Mouse (Mus musculus) embryonic facial prominence, embryonic 10.5 days (tissue): ENCODE measurements around the gene Rarg. TPM values are rescaled to one million over a fixed set of nuclear protein-coding genes. Genes with fewer than 3 reads are reported as not detected.

ENCODE experiments used
- DNase-seq: peaks from one replicate; pipeline ENCODE4 v3.0.0-alpha.2; 2017; ENCODE audit warnings: low spot score
- H3K27ac ChIP-seq: fragments of 300-500 bp; sonication (generic); replicated peaks from 2 replicates; pipeline ENCODE4 v1.5.1; 2016; ENCODE audit warnings: mild to moderate bottlenecking
- H3K27me3 ChIP-seq: fragments of 300-500 bp; sonication (generic); replicated peaks from 2 replicates; pipeline ENCODE4 v1.6.1; 2016; ENCODE audit warnings: low read depth, mild to moderate bottlenecking; ENCODE audit not compliant: poor library complexity, severe bottlenecking
- H3K36me3 ChIP-seq: fragments of 300-500 bp; sonication (generic); replicated peaks from 2 replicates; pipeline ENCODE4 v1.6.1; 2016; ENCODE audit warnings: mild to moderate bottlenecking, moderate library complexity
- H3K4me1 ChIP-seq: fragments of 300-500 bp; sonication (generic); 2 replicates; pipeline ENCODE4 v1.6.1; 2016
- H3K4me3 ChIP-seq: fragments of 300-500 bp; sonication (generic); 2 replicates; pipeline ENCODE4 v1.5.1; 2016; ENCODE audit warnings: mild to moderate bottlenecking, moderate library complexity
- H3K9me3 ChIP-seq: fragments of 300-500 bp; sonication (generic); 2 replicates; pipeline ENCODE4 v1.6.1; 2016; ENCODE audit warnings: mild to moderate bottlenecking
- WGBS: fragments of 180-500 bp; shearing (Covaris S2); methylation state at CpG from one replicate; pipeline ENCODE4 v1.1.7; 2016; 5-methylcytosine and 5-hydroxymethylcytosine counted together
- polyA plus RNA-seq: library from polyadenylated mRNA; unstranded; fragments of >200 nt; fragmentation: Nextera tagmentation; extraction: Ambion mirVana; gene quantifications from 2 replicates; pipeline ENCODE4 v1.2.1, GENCODE M21; 2016

Gene Rarg
- polyA plus RNA-seq, 1 experiment from 2014 or later = 90.2 TPM

DNA sequence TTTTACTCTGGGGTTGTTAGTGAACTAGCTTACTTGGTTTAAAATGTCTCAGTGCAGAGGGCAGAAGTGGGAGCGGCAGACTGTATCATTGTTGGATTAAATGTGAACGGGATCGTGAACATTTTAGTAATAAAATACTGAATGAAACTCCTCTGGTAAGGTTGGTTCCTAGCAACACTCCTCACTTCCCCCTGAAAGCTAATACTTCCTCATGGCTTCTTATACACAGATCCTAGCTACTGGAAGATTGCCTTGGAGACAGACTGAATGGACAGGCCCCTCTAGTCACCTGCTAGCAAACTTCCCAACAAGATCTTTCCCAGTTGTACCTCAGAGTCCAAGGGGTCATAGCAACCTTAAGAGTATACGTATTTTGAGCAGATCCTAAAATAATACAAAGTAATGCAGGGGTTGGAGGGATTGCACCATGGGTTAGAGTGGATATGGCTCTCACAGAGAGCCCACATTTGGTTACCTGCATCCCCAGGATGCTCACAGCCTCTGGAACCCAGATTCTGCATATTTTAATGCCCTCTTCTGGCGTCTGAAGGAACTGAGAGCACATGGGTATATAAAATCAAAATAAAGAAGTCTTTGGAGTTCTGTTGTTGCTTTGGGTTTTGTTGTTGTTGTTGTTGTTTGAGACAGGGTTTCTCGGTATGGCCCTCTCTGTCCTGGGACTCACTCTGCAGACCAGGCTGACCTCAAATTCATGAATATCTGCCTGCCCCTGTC lies 16.8 kb upstream of the Rarg start:
- 75% methylated on average over 6 of the region's 6 CpGs for WGBS
- DNase-seq = no peak
- peaks cover 29% of the 10 kb centered on the region for H3K4me1 ChIP-seq
- H3K27ac ChIP-seq = no peak overlapping the region
- peaks cover 17% of the 10 kb centered on the region for H3K27me3 ChIP-seq
- H3K4me3 ChIP-seq = no peak overlapping the region
- H3K9me3 ChIP-seq = no peaks in the 10 kb centered on the region
- H3K36me3 ChIP-seq = no peaks in the 10 kb centered on the region

DNA sequence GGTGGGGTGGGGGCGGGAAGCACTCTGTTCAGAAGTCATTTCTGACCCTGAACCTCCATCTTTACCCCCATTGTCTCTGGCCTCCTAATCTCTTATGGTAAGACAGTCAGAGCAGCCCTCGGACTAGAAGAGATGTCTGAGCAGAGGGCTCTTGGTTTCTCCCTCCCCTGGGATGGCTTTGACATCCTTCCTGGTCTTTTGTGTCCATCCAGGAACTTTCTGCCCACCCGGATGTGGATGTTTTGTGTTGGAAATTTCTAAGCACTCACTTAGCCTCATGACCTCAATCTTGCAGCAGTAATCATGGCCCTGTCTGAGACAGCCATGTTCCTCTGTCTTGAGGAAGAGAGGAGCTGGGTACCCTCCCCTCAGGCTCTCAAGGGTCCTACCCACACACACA lies 14.1 kb upstream of the Rarg start:
- Histone ChIP-seq H3K27ac (peak overlapping the region; percentile 75), H3K4me3 (peak overlapping the region; percentile 49), H3K4me1 (peaks cover 23% of the 10 kb centered on the region), H3K27me3 (peaks cover 17% of the 10 kb centered on the region), H3K36me3 (no peaks in the 10 kb centered on the region), H3K9me3 (no peaks in the 10 kb centered on the region)
- DNase-seq = no peak
- WGBS = 21% methylated on average over 3 of the region's 3 CpGs

DNA sequence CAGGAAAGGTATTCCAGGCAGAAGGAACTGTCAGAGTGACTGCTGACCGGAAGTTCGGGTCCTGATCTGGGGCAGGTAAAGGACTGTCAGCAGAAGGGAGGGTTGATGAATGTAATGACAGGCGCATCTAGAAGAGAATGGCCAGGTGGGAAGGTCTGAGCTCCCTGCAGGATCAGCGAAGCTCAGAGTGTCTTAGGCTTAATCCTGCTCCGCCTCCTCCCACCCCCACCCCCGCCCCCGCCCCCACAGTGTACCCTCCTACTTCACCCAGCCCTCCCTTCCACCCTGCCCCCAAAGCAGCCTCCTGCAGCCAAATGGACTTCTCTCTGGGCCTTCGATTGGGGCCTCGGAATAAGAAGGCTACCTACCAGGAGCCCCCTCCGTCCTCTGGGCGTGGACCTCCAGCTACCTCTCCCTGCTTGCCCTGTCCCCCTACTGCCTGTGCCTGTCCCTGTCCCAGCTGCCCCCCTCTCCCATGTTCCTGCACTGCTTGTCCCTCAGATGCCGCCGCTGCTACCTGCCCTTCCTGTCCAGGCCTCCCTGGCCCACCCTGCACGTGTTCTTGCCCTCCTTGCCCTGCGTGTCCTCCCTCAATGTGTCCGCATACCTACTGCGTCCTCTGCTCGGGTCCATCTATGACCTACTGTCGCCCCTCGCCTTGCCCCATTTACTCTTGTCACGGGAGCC lies 13.1 kb upstream of the Rarg start, which contains the start of gene Gm9918:
Gene Gm9918 (plus strand): TSS at position 290 of the 687 bp plus-strand sequence.
- Histone ChIP-seq H3K27ac (peak within 1 kb of the TSS; percentile 75), H3K9me3 (no peaks in the 10 kb centered on the region), H3K36me3 (no peaks in the 10 kb centered on the region), H3K4me1 (peaks cover 23% of the 10 kb centered on the region), H3K4me3 (peak within 1 kb of the TSS; percentile 49), H3K27me3 (peaks cover 17% of the 10 kb centered on the region)
- 6% methylated on average over 21 of the region's 21 CpGs for WGBS
- peak; percentile 47 for DNase-seq

DNA sequence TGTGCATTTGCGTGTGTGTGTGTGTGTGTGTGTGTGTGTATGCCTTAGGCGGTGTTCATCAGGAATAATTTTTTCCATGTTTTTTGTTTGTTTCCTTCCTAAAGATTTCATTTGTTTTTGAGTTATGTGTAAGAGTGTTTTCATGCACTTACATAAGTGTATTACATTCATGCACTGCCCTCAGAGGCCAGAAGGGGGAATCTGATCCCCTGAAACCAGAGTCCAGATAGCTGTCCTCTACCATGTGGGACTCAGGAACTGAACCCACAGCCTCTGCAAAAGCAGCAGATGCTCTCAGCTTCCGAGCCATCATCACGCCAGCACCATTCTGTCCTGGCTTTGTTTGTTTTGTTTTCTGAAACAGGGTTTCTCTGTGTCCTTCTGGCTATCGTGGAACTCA lies 8.2 kb upstream of the Rarg start:
- Histone ChIP-seq H3K4me3 (no peak overlapping the region), H3K4me1 (peaks cover 29% of the 10 kb centered on the region), H3K27ac (no peak overlapping the region), H3K27me3 (peaks cover 14% of the 10 kb centered on the region), H3K9me3 (no peaks in the 10 kb centered on the region), H3K36me3 (no peaks in the 10 kb centered on the region)
- no peak for DNase-seq
- WGBS = 89% methylated on average over 5 of the region's 5 CpGs

DNA sequence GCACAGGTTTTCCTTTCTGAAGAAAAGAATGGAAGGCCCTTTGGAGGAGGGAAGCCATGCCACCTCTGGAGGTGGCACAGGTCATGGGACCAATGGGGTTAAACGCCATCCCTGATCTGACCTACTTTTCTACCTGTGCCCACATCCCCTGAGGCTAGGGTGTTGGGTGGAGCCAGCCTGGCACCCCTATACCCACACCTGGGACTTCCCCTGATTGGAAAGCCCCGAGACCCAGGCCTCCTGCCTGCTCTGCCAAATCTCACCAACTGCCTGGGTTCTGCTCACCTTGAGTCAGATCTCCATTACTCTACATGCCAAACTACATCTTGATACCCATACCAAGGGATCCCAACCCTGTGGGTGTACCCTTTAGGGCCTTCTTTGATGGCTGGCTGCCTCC lies 5.7 kb upstream of the Rarg start:
- no peak for DNase-seq
- Histone ChIP-seq H3K4me3 (no peak overlapping the region), H3K27me3 (peaks cover 21% of the 10 kb centered on the region), H3K4me1 (peaks cover 43% of the 10 kb centered on the region), H3K27ac (0 out of 2 replicates have a peak overlapping the region, but pooled peaks have one; percentile 25), H3K9me3 (no peaks in the 10 kb centered on the region), H3K36me3 (no peaks in the 10 kb centered on the region)
- 81% methylated on average over 2 of the region's 2 CpGs for WGBS

DNA sequence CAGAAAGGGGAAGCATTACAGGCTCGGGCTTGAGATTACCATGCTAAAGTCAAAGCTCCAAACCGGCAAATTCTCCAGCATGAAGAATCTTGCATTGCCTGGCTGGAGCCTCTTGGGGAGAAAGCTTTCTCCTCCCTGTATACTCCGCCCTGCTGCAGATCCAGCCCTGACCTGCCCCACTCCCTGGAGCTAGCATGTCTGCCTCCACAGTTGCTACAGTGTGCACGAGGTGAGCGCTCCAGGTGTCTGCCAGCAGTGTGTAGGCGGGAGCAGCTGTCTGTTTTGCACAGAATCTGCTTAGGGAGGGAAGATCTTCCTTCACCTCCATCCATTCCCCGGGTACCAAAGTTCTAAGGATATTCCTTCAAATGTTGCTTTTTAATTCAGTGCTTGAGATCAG lies 5.3 kb upstream of the Rarg start:
- peak overlapping the region; percentile 41; the same call in 1 of the 2 replicates for H3K27ac ChIP-seq

DNA sequence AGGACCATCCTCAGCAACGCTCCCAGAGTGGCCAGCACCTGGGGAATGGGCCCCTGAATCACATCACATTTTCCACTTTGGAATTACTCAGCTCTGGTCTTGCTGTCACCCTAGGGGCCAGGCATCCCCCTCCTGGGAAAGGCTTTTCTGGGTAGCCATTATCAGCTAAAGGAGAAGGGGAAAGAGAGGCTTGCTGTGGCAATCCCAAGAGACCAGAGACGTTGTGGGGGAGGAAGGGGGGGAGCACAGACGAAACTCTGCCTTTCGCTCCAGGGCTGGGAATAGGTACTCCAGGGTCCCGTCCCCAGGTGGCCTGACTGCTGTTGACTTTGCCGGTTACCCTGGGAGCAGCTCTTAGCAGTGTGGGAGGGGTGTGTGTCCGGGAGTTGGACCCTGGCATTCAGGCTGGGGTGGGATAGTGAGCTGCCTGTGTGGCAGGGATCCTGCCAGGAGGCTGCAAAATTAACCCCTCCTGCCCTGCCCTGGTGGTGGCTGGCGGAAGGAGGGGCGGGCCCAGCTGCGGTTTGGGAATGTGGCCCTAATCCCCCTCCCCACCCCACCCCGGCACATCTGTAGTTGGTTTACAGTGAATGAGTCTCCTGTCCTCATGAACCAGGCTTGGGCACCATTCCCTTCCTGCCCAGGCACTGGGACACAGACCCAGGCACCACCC lies 1.4 kb upstream of the Rarg start:
- Histone ChIP-seq H3K9me3 (no peaks in the 10 kb centered on the region), H3K27ac (peak overlapping the region; percentile 96), H3K4me1 (peaks cover 81% of the 10 kb centered on the region)

More for the DNA sequence above, 5.3 kb upstream of the Rarg start:
- WGBS = 48% methylated on average over 7 of the region's 7 CpGs
- Histone ChIP-seq H3K9me3 (no peaks in the 10 kb centered on the region), H3K4me3 (no peak overlapping the region), H3K4me1 (peaks cover 48% of the 10 kb centered on the region), H3K36me3 (no peaks in the 10 kb centered on the region), H3K27me3 (peaks cover 25% of the 10 kb centered on the region)
- no peak for DNase-seq

DNA sequence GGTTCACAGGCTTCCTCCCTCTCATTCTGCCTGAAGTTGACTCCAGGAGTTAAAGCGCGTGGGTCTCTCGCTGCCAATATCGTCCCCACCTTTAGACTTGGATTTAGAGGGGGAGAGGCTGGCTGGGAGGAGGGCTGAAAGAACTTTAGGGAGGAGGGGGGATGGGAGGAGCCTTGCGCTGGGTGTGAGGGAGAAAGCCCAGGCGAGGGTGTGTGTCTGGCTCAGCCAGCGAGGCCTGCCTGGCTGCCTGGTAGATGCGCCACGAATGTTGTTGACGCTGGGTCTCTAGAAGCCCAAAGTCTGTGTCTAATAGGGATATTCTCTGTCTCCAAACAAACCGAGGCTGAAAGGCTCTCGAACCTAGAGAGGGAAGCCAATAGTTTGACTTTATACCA lies 756 bp upstream of the Rarg start:
- H3K27ac ChIP-seq = peak overlapping the region; percentile 96
- 2% methylated on average over 12 of the region's 12 CpGs for WGBS
- peaks cover 4% of the 10 kb centered on the region; the same call in 1 of the 2 replicates for H3K36me3 ChIP-seq
- peak overlapping the region; percentile 81 for H3K4me3 ChIP-seq
- H3K4me1 ChIP-seq = peaks cover 86% of the 10 kb centered on the region
- peaks cover 54% of the 10 kb centered on the region for H3K27me3 ChIP-seq
- H3K9me3 ChIP-seq = no peaks in the 10 kb centered on the region
- peak; percentile 77 for DNase-seq

More for the DNA sequence above, 1.4 kb upstream of the Rarg start:
- peaks cover 54% of the 10 kb centered on the region for H3K27me3 ChIP-seq
- WGBS = 5% methylated on average over 11 of the region's 11 CpGs
- DNase-seq = peak; percentile 82
- H3K36me3 ChIP-seq = no peaks in the 10 kb centered on the region; the same call in 1 of the 2 replicates
- peak overlapping the region; percentile 81 for H3K4me3 ChIP-seq

DNA sequence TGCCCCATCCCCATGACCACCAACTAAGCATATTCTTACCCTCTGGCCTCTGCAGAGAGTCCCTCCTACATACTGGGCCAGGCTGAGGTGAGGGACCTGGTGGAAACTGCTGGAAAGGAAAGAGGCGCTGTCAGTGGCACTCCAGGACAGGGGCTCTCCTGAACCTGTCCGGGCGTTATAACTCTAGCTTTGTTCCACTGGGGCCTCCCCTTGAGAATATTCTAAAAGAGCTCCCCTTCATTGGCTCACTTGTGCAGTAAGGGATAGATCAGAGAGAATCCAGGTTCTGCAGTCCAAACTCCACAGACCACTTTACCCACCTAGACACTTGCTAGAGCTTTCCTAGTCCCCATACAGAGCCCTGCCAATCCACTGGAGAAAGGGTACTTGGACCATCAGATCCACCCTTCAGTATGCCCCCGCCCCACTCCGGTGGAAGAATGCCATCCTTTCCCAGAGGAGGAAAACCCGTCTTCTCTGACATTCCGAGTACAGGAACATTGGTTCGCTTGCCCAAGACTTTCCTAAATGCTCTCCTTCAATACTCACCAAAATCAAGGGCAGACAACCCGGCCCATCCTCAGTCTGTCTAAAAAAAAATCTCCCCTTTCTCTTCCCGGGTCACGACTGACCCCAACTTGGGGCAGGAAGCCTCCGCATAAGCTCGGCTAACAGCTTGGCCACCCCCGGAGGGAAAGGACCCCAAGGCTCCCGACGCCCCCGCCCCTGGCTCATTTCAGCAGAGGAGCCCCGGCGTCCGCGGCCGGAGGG lies 701 bp downstream of the Rarg start:
- H3K9me3 ChIP-seq = no peaks in the 10 kb centered on the region
- H3K27me3 ChIP-seq = peaks cover 49% of the 10 kb centered on the region
- peak overlapping the region; percentile 96 for H3K27ac ChIP-seq
- H3K4me3 ChIP-seq = peak overlapping the region; percentile 81
- DNase-seq = no peak
- 4% methylated on average over 22 of the region's 22 CpGs for WGBS
- H3K4me1 ChIP-seq = peaks cover 84% of the 10 kb centered on the region
- H3K36me3 ChIP-seq = peaks cover 17% of the 10 kb centered on the region

DNA sequence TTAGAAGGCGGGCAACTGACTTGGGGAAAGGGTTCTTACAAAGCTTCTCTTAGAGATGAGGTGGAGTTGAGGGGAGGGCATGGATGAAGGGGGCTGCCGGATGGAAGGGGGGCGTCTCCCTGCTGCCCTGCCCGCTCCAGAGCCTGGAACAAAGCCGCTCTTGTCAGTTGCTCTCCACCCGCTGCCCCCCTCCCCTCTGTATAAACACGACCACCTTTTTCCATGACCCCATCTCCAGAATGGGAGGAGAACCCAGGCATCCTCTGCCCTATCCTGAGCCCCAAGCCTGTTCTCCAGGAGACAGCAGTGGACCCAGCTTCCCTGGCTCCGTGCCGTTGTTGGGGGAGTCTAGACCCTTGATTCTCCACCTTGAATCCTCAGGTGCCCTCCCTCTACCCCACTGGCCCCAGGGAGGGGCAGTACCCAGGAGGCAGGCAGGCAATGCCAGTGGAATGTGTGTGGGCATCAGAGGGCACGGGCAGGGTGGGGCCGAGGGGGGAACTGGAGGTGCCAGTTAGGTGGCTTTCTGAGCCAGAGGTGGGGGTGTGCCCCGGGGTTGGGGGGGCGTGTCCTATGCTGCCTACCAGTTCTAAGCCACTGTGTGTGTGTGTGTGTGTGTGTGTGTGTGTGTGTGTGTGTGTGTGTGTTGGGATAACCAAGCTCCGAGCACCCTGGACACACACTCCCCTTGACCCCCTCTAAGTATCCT lies 1.6 kb downstream of the Rarg start:
- Histone ChIP-seq H3K27ac (peak overlapping the region; percentile 96), H3K4me1 (peaks cover 90% of the 10 kb centered on the region), H3K36me3 (peaks cover 26% of the 10 kb centered on the region), H3K9me3 (no peaks in the 10 kb centered on the region), H3K4me3 (peak overlapping the region; percentile 81), H3K27me3 (peaks cover 49% of the 10 kb centered on the region)
- peak; percentile 72 for DNase-seq
- 28% methylated on average over 14 of the region's 14 CpGs for WGBS

DNA sequence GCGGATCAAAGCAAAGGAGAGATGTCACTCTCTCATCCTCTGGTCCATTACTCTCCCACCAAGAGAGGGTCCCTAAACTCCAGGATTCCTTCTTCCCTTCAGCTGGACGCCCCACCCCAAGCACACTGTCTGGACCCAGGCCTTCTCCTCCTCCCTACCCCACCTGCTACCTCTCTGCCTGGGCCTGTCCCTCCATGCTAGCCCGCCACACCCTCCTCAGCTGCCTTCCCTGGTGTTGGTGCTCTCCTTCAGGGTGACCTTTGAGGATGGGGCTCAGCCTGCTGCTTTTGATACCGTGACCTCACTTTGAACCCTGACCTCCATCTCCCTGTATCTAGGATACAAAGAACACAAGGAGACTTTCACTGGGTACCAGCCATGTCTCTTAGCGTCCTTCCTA lies 6.8 kb downstream of the Rarg start:
- Histone ChIP-seq H3K4me3 (peak overlapping the region; percentile 76), H3K36me3 (peaks cover 30% of the 10 kb centered on the region), H3K9me3 (no peaks in the 10 kb centered on the region), H3K4me1 (peaks cover 93% of the 10 kb centered on the region), H3K27me3 (peaks cover 47% of the 10 kb centered on the region), H3K27ac (peak overlapping the region; percentile 96)
- 50% methylated on average over 5 of the region's 5 CpGs for WGBS
- no peak for DNase-seq
